Mouse (Mus musculus): ENCODE measurements around the gene Arg1.

DNA sequence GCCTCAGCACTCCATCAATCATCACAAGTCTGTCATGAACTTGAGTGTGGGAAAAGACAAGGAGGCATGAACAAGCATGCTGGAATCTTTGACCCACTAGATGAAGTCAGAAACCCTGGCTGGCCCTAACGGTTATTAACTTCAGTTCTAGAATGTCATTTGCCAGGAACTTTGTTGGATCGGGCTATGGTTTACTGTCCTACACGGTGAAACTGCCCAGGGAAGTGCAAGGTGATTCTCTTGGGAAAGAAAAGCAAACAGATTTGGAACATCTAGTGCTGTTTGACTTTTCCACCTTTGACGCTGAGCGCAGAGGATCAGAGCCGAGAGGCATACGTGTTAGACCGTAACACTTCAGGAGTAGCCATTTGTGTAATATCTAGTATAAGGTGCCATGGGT lies 24.3 kb upstream of the Arg1 start:
- TF ChIP-seq CHD2 (IDR thresholded peaks at IDR 0.05; ENCODE audit: low read depth, low read length) = no peak
- TF ChIP-seq HCFC1 (IDR thresholded peaks at IDR 0.05; ENCODE audit: borderline replicate concordance, insufficient read depth, low read length) = no peak
- no peak for TF ChIP-seq MAFK (IDR thresholded peaks at IDR 0.05; ENCODE audit: insufficient read depth, low read depth, low read length)

All from ES-E14 (cell line).